Mouse (Mus musculus): ENCODE results near the gene Cfap61. TPM values are rescaled to one million over a fixed set of nuclear protein-coding genes. Genes with fewer than 3 reads are reported as not detected.
A peak's percentile ranks its signal among the peaks of the same experiment; 100 is the strongest.

The Cfap61 gene
- polyA plus RNA-seq, 1 experiment from 2014 or later: not detected

DNA sequence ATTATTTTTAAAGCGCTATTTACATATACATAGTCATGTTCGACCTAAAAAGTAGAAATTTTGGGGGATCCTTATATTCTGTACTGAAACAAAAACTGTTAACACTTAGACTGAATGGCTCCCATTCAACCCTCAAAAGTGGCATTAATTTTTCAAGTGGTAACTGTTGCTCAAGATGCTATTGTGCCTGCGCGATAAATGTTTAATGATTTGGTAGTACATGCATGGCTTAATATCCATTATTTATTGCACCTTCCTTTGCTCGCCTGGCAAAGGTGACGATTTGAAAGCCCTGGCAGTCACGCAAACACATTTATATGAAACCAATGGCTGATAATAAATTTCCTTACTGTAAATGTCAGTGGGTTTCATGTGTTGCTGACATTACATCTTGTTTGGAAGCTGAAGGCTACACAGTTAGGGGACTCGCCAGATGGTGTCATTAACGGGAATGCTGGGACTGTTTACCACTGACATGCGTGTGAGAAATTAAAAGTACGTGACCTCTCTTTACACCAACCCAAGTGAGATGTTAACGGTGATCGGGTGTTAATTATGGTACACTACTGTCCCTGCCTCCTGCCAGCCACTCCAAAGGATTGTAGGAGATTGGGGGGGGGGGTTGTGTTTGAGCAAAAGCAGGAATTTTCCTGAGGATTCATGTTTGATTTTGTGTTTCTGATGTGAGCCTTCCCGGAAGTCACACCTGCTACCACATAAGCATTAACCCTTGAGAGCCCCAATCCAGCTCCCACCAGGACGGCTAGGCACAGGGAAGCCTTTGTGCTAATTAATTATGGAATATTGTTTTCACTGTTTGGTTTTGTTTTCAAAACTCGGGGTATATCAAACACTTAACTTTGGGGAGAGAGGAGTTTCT, 127.1 kb downstream of the Cfap61 start:
- Histone ChIP-seq H3K9ac (no peak overlapping the region), H3K27me3 (no peaks in the 10 kb centered on the region), H3K9me3 (replicated peaks) (no peaks in the 10 kb centered on the region), H3K4me3 (replicated peaks) (no peak overlapping the region), H3K4me2 (peak overlapping the region; percentile 16; the same call in 1 of the 2 replicates), H3K27ac (replicated peaks) (no peak overlapping the region), H3K4me1 (replicated peaks) (no peaks in the 10 kb centered on the region), H3K36me3 (replicated peaks) (no peaks in the 10 kb centered on the region)
- 64% methylated on average over 16 of the region's 16 CpGs for whole genome bisulfite sequencing (ENCODE audit: insufficient replicate concordance)
- no peak for ATAC-seq (ENCODE audit: insufficient read depth)

DNA sequence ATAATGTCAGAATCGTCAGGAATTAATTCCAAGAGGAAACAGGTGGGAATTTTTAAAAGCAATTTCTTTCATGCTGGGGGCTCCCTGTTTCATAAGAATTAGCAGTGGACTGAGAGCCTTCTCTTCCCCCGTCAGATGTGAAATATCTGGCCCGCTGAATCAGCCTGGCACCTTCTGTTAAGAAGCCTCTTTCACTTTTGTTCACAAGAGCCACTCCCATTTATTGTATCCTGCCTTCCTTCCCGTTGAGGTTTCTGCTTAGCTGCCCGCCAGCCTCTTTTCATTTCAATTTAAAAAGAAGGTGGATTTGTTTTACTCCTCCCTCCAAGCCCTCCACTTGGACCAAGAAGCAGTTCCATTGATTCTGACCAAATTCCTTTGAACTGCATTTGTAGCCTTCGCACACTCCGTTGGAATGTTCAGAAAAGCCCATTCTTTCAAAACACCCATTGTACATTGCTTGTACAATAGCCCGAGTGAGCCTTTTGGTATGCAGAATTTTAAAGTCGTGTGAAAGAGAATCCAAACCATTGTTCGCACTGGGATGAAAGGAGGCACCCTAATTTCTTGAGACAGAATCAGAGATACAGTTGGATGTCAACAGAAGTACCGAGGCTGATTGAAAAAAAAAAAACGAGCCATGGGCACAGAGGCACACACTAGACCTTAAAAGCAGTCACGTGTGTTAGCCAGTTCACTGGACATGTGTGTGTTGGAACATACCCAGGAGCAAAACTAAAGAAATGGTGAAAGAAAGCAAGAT, 127.9 kb downstream of the Cfap61 start:
- Histone ChIP-seq H3K4me3 (replicated peaks) (no peak overlapping the region), H3K27me3 (no peaks in the 10 kb centered on the region), H3K27ac (replicated peaks) (no peak overlapping the region), H3K4me1 (replicated peaks) (no peaks in the 10 kb centered on the region), H3K36me3 (replicated peaks) (no peaks in the 10 kb centered on the region), H3K9ac (no peak overlapping the region), H3K4me2 (peak overlapping the region; percentile 16; the same call in 1 of the 2 replicates), H3K9me3 (replicated peaks) (no peaks in the 10 kb centered on the region)
- no peak for ATAC-seq (ENCODE audit: insufficient read depth)
- WGBS (ENCODE audit: insufficient replicate concordance): 24% methylated on average over 13 of the region's 13 CpGs

DNA sequence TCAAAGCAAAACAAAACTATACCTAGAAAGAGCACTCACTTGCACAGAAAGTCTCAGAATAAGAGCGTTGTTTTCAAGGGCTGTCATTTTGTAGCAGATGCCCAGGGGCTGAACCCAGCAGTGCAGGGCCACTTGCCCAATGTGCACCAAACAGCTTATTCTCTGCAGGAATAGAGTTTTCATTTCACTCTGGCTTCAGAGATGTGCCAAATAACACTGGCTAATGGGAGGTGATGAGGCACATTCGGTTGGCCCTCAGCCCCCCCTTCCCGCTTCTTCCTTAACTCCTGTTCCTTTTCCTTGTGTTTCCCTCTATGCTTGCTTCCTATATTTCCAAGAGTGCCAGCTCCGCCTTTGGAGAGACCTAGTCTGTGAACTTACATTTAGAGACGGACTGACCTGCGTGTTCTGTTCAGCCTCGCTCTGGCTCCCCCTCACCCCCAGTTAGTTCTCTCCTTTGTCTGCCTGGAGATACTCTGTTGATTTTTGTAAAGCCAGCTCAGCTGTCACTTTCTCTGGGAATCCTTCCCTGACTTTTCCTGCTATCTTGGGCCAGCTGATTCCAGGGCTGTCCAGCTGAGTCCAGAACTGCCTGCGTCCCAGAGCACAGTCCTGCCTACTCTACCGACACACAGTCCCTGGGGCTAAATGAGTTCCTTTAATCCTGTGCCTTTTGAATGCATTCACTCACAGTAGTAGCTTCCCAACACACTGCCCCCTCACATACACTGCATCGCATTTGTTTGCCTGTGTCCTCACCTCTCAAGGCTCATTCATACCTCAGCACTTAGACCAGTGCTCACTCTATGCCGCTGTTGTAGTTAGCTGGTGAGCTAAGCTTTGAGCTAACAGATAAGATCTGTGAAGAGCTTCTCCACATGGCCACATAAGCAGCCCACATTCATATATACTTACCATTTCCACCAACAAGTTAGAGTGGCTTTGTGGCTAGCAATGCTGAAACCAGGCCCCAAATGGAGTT, 128.8 kb downstream of the Cfap61 start:
- H3K27ac ChIP-seq (replicated peaks): no peak overlapping the region
- no peak for ATAC-seq (ENCODE audit: insufficient read depth)
- no peak overlapping the region for H3K4me3 ChIP-seq (replicated peaks)
- 70% methylated on average over 11 of the region's 11 CpGs for WGBS (ENCODE audit: insufficient replicate concordance)
- no peaks in the 10 kb centered on the region for H3K4me1 ChIP-seq (replicated peaks)
- no peaks in the 10 kb centered on the region for H3K9me3 ChIP-seq (replicated peaks)
- H3K4me2 ChIP-seq: no peak overlapping the region
- no peaks in the 10 kb centered on the region for H3K36me3 ChIP-seq (replicated peaks)
- no peak overlapping the region for H3K9ac ChIP-seq
- no peaks in the 10 kb centered on the region for H3K27me3 ChIP-seq

DNA sequence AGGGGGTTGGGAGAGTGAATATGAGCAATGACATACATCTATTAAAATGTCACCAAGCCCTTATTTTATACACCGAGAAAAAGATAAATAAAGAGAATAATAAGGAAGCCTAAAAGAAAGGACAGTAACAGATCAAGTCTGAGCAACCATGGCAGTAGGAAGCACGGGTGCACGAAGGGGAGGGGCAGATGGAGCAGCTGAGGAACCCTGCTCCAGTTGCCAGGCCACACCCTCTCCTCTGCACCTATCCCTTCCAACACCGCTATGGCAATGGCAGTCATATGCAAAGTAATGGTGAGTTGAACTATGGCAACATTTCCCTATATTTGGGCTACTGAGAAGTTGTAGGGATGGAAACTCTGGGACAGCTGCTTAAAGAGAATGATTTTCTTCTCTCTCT, 132.8 kb downstream of the Cfap61 start:
- H3K27me3 ChIP-seq: no peaks in the 10 kb centered on the region
- H3K4me2 ChIP-seq: no peak overlapping the region
- 40% methylated on average over 4 of the region's 4 CpGs for WGBS (ENCODE audit: insufficient replicate concordance)
- H3K9me3 ChIP-seq (replicated peaks): no peaks in the 10 kb centered on the region
- no peak overlapping the region for H3K9ac ChIP-seq
- no peak for ATAC-seq (ENCODE audit: insufficient read depth)
- H3K4me3 ChIP-seq (replicated peaks): no peak overlapping the region
- H3K27ac ChIP-seq (replicated peaks): no peak overlapping the region
- no peaks in the 10 kb centered on the region for H3K36me3 ChIP-seq (replicated peaks)
- H3K4me1 ChIP-seq (replicated peaks): no peaks in the 10 kb centered on the region

DNA sequence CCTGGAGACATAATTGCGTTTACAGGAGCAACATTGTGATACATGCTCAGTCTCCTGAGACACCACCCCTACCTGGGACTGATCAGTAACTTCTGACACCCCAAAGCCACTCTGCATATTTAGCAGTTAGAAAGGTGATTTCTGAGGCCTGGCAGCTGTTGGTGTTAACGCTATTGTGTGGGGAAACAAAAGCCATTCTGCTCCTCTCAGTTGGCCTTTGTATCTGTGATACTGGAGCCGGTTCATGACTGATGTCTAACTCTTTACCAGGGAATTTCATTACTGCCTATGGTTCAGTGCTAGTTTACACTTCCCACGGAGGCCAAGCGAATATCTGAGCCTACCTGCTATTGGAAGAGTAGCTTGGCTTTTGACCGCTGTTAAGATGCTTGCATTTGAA, 138.7 kb downstream of the Cfap61 start:
- 57% methylated on average over 6 of the region's 6 CpGs for WGBS (ENCODE audit: insufficient replicate concordance)
- no peak overlapping the region for H3K4me3 ChIP-seq (replicated peaks)
- no peaks in the 10 kb centered on the region for H3K4me1 ChIP-seq (replicated peaks)
- no peak overlapping the region for H3K9ac ChIP-seq
- H3K27ac ChIP-seq (replicated peaks): no peak overlapping the region
- H3K36me3 ChIP-seq (replicated peaks): no peaks in the 10 kb centered on the region
- no peaks in the 10 kb centered on the region for H3K27me3 ChIP-seq
- no peak overlapping the region for H3K4me2 ChIP-seq
- no peak for ATAC-seq (ENCODE audit: insufficient read depth)
- no peaks in the 10 kb centered on the region for H3K9me3 ChIP-seq (replicated peaks)

DNA sequence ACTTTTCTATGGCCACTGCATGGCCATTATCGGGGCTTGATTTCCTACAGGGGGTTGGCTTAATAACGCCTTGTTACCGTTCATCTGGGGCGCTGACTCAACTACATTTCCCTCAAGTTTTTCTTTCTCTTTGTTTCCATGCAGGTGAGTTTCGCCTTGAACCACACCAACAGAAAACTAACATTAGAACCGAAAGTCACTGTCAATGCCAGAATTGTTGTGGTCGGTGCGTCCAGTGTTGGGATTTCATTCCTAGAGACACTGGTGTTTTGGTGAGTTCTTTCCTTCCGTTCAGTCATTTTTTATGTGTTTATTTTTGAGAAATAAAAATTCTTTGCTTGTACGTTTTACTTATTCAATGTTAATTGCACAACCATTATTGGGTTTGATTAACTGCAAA, 142.5 kb downstream of the Cfap61 start:
- no peak overlapping the region for H3K4me3 ChIP-seq (replicated peaks)
- no peak overlapping the region for H3K27ac ChIP-seq (replicated peaks)
- no peaks in the 10 kb centered on the region for H3K36me3 ChIP-seq (replicated peaks)
- no peak for ATAC-seq (ENCODE audit: insufficient read depth)
- H3K9ac ChIP-seq: no peak overlapping the region
- no peaks in the 10 kb centered on the region for H3K9me3 ChIP-seq (replicated peaks)
- no peaks in the 10 kb centered on the region for H3K27me3 ChIP-seq
- H3K4me1 ChIP-seq (replicated peaks): no peaks in the 10 kb centered on the region
- no peak overlapping the region for H3K4me2 ChIP-seq
- 72% methylated on average over 10 of the region's 10 CpGs for WGBS (ENCODE audit: insufficient replicate concordance)

DNA sequence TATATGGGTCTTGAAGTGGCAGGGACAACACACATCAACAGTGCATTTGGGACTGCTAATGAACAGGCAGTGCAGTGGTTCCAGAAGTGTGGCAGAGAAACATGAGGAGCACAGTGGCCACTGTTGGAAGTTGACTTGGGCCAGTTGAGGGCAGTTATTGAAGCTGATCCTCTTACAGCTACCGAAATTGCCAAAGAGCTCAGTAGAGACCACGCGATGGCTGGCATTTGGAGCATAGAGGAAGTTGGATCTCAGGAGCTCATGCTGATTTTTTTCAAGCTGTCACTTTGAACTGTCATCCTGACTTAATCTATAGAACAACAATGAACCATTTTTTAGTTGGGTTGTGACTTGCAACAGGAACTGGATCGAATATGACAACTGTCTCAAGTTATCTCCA, 145.7 kb downstream of the Cfap61 start:
- Histone ChIP-seq H3K9me3 (replicated peaks) (no peaks in the 10 kb centered on the region), H3K4me3 (replicated peaks) (no peak overlapping the region), H3K4me1 (replicated peaks) (no peaks in the 10 kb centered on the region), H3K9ac (no peak overlapping the region), H3K27me3 (no peaks in the 10 kb centered on the region), H3K36me3 (replicated peaks) (no peaks in the 10 kb centered on the region), H3K27ac (replicated peaks) (no peak overlapping the region), H3K4me2 (no peak overlapping the region)
- no peak for ATAC-seq (ENCODE audit: insufficient read depth)
- whole genome bisulfite sequencing (ENCODE audit: insufficient replicate concordance): 69% methylated on average over 4 of the region's 4 CpGs

DNA sequence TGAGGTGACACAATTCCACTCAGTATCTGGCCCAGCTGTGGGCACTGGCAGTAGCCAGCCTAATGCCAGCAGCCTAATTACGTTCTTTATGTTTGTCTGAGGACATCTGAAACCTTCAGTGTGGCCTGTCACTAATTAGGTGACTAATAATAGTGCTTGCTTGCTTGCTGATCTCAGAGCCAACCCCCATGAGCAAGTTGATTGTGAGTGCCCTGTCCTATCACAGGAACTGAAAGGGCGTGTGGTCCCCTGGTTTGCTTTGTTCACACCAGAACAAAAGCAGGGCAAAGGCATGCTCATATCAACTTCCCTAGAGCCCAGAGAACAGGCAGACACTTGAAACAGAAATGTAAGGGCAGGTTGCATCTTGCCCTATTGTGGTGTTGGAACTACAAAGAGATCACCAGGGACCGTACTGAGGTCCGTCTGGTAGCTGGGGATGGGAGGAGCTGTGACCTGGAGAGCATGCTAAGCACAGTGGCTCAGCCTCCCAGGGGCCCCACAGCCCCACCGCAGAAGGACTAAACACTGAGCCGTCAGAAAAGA, 148.8 kb downstream of the Cfap61 start:
- H3K27me3 ChIP-seq: no peaks in the 10 kb centered on the region
- H3K36me3 ChIP-seq (replicated peaks): no peaks in the 10 kb centered on the region
- no peaks in the 10 kb centered on the region for H3K9me3 ChIP-seq (replicated peaks)
- H3K4me1 ChIP-seq (replicated peaks): no peaks in the 10 kb centered on the region
- H3K4me2 ChIP-seq: no peak overlapping the region
- no peak overlapping the region for H3K4me3 ChIP-seq (replicated peaks)
- no peak overlapping the region for H3K27ac ChIP-seq (replicated peaks)
- ATAC-seq (ENCODE audit: insufficient read depth): no peak
- WGBS (ENCODE audit: insufficient replicate concordance): 54% methylated on average over 6 of the region's 6 CpGs
- no peak overlapping the region for H3K9ac ChIP-seq

DNA sequence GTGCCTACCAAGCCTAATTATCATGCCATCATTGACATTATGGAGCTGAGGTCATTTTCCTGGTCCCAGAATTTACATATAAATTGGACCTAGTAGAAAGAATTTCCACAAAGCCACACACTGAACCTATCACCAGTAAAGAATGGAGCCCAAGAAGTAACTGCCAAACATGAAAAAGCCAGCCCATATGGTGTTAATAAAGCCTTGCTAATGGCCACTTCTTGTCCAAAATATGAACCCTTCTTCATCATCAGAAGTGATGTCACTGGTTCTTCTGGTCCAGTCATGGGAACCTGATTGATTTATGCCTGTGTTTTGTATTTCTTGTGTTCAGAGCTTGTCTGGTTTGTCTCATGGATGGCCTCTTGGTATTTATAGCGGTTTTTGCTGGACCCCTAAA, 152.8 kb downstream of the Cfap61 start:
- Histone ChIP-seq H3K9ac (no peak overlapping the region), H3K27ac (replicated peaks) (no peak overlapping the region), H3K4me1 (replicated peaks) (no peaks in the 10 kb centered on the region), H3K4me3 (replicated peaks) (no peak overlapping the region), H3K36me3 (replicated peaks) (no peaks in the 10 kb centered on the region), H3K9me3 (replicated peaks) (no peaks in the 10 kb centered on the region), H3K27me3 (no peaks in the 10 kb centered on the region; the same call in 1 of the 2 replicates), H3K4me2 (no peak overlapping the region)
- 71% methylated on average over 1 of the region's 1 CpGs for WGBS (ENCODE audit: insufficient replicate concordance)
- ATAC-seq (ENCODE audit: insufficient read depth): no peak

DNA sequence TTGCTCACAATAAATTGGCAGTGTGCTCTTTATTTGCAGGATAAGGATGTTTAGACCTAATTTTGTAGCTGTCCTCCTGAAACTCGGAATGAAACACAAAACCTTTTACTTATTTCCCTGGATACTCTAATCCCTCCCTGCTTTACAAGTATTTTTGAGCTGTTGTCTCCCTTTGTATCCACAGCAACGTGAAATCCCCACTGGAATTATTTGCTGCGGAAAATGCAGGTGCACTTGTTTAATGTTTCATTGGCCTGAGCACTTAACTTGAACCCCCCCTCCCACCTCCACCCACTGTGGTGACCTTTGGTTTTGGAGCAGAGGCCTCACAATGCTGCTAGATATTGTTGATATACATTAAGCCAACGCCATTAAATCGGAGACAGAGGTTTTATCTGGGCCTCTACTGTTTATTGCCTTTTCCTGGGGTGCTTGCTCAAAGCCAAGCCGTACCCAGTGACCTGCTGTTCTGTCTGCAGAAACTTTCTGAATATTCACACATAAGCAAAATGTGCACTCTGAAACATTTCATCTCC, 154.6 kb downstream of the Cfap61 start:
- WGBS (ENCODE audit: insufficient replicate concordance): 64% methylated on average over 6 of the region's 6 CpGs
- Histone ChIP-seq H3K4me1 (replicated peaks) (peaks cover 3% of the 10 kb centered on the region; the same call in 1 of the 2 replicates), H3K4me3 (replicated peaks) (no peak overlapping the region), H3K4me2 (no peak overlapping the region), H3K27me3 (no peaks in the 10 kb centered on the region; the same call in 1 of the 2 replicates), H3K9me3 (replicated peaks) (no peaks in the 10 kb centered on the region), H3K27ac (replicated peaks) (no peak overlapping the region), H3K9ac (no peak overlapping the region), H3K36me3 (replicated peaks) (no peaks in the 10 kb centered on the region)
- ATAC-seq (ENCODE audit: insufficient read depth): no peak

Data from liver, embryonic 15.5 days (tissue).